Mouse (Mus musculus) lung, adult 2 months (tissue): Measurements from ENCODE around the gene S100a9.

Experiments
- CTCF ChIP-seq: fragments of 200-500 bp; IDR thresholded peaks from 2 replicates; pipeline ENCODE4 v1.5.1; 2011; ENCODE audit warnings: mild to moderate bottlenecking, low read length, control low read depth; ENCODE audit not compliant: insufficient read depth
- POLR2A ChIP-seq: fragments of 200-500 bp; IDR thresholded peaks from 2 replicates; pipeline ENCODE4 v1.6.1; 2011; ENCODE audit warnings: low read depth, mild to moderate bottlenecking, control low read depth, low read length, borderline replicate concordance; ENCODE audit errors: extremely low read depth

GRCm38 (mm10) chr3:90657405-90657804 is 38.1 kb downstream of the S100a9 start:
- no peak for TF ChIP-seq POLR2A
- no peak for TF ChIP-seq CTCF
